Mouse (Mus musculus) limb, embryonic 10.5 days (tissue): Measurements from ENCODE around the gene Prr12. TPM values are rescaled to one million over a fixed set of nuclear protein-coding genes. Genes with fewer than 3 reads are reported as not detected.

Source experiments
- DNase-seq: peaks from one replicate; pipeline ENCODE4 v3.0.0-alpha.2; 2017; ENCODE audit warnings: low spot score
- H3K27ac ChIP-seq: fragments of 300-500 bp; sonication (generic); 2 replicates; pipeline ENCODE4 v1.5.1; 2016; ENCODE audit warnings: mild to moderate bottlenecking
- H3K27me3 ChIP-seq: fragments of 300-500 bp; sonication (generic); 2 replicates; pipeline ENCODE4 v1.6.1; 2016; ENCODE audit warnings: low read depth, mild to moderate bottlenecking; ENCODE audit not compliant: poor library complexity, severe bottlenecking
- H3K36me3 ChIP-seq: fragments of 300-500 bp; sonication (generic); 2 replicates; pipeline ENCODE4 v1.6.1; 2016; ENCODE audit warnings: mild to moderate bottlenecking, moderate library complexity
- H3K4me1 ChIP-seq: fragments of 300-500 bp; sonication (generic); 2 replicates; pipeline ENCODE4 v1.6.1; 2016
- H3K4me3 ChIP-seq: fragments of 300-500 bp; sonication (generic); 2 replicates; pipeline ENCODE4 v1.5.1; 2016; ENCODE audit warnings: mild to moderate bottlenecking, moderate library complexity
- H3K9me3 ChIP-seq: fragments of 300-500 bp; sonication (generic); replicated peaks from 2 replicates; pipeline ENCODE4 v1.6.1; 2016; ENCODE audit warnings: mild to moderate bottlenecking
- WGBS: fragments of 180-500 bp; shearing (Covaris S2); methylation state at CpG from one replicate; pipeline ENCODE4 v1.1.7; 2016; 5-methylcytosine and 5-hydroxymethylcytosine counted together
- polyA plus RNA-seq: library from polyadenylated mRNA; unstranded; fragments of >200 nt; fragmentation: Nextera tagmentation; extraction: Ambion mirVana; gene quantifications from 2 replicates; pipeline ENCODE4 v1.2.1, GENCODE M21; 2016

Prr12 gene
- polyA plus RNA-seq, 1 experiment from 2014 or later = 18.1 TPM

DNA sequence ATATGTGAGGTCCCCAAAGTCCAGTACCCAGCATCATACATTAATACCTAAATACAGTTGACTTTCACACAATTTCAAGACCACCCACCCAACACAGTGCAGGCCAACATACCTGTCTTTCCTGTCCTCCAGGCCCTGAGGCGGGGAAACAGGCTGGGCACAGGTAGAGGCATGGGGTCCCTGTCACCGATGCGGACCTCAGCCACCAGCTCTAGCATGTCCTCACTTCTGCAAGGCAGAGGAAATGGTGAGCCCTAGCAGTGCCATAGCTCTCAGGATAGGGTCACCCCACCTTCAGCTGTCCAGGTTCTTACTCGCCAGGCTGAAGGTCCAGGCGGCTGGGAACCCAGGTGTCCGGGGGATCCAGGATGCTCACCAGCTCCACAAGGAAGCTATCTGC is 40.7 kb downstream of the Prr12 start:
- 97% methylated on average over 6 of the region's 6 CpGs for WGBS
- peaks cover 21% of the 10 kb centered on the region for H3K4me1 ChIP-seq
- H3K27me3 ChIP-seq = no peaks in the 10 kb centered on the region
- DNase-seq = no peak
- peak overlapping the region; percentile 0; the same call in 1 of the 2 replicates for H3K4me3 ChIP-seq
- no peak overlapping the region for H3K27ac ChIP-seq
- H3K9me3 ChIP-seq = no peaks in the 10 kb centered on the region
- peaks cover 71% of the 10 kb centered on the region for H3K36me3 ChIP-seq

DNA sequence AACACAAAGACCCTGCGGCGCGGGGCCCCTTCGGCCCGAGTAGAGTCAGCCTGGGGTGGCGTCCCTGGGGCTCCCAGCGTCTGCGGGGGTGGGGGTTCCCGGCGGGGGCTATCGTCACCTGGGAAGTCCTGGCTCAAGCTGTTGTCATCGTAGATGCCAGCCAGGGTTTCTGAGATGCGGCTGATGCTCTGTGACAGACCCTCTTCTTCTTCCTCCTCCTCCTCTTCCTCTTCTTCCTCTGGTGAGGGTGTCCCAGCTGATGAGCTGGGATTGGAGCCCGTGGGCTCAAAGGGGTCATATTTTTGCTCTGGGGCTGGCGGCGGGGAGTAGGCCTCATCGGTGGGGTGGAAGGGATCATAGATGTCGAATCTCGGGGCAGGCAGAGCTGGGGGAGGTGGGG is 44.3 kb downstream of the Prr12 start:
- WGBS = 95% methylated on average over 19 of the region's 19 CpGs
- no peaks in the 10 kb centered on the region for H3K27me3 ChIP-seq
- peaks cover 10% of the 10 kb centered on the region for H3K4me1 ChIP-seq
- no peak for DNase-seq
- no peaks in the 10 kb centered on the region for H3K9me3 ChIP-seq
- 0 out of 2 replicates have a peak overlapping the region, but pooled peaks have one; percentile 1 for H3K4me3 ChIP-seq
- H3K36me3 ChIP-seq = peaks cover 100% of the 10 kb centered on the region
- H3K27ac ChIP-seq = no peak overlapping the region

DNA sequence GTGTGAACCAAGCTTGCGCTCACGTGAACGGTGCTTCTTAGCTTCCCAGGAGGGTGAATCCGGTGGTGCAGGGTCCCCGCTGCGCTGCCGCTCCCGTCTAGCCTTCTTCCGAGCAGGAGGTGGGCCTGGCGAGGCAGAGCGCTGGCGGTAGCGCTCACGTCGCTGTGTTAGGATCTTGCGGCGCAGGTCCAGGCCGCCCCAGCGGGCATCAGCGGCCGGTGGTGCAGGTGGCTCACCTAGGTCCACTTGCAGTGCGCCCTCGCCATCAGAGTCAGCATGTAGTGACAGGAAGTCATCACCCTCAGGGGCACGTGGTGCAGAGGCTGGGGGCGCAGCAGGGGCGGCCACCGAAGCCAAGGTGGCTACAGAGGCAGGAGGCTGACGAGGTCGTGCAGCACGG is 44.8 kb downstream of the Prr12 start:
- Histone ChIP-seq H3K27me3 (no peaks in the 10 kb centered on the region), H3K9me3 (no peaks in the 10 kb centered on the region), H3K27ac (no peak overlapping the region), H3K4me3 (peak overlapping the region; percentile 1; the same call in 1 of the 2 replicates), H3K36me3 (peaks cover 100% of the 10 kb centered on the region), H3K4me1 (peaks cover 10% of the 10 kb centered on the region)
- 96% methylated on average over 30 of the region's 30 CpGs for WGBS
- no peak for DNase-seq

DNA sequence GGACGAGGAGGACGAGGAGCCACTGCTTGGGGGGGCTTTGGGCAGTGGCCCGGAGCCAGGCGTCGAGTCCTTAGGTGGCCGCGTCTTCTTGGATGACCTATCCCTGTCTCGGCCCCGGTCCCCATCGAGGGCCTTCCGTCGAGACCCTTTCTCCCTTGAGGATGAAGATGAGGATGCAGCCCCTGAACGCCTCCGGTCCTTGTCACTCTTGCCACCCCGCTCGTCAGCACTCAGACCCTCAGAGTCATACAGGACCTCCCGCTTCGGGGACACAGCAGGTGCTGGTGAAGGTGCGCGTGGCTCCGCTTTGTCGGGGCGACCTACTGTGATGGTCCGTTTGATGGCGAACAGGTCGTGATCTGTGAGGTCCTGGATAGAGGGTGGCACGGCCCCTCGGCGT is 45.5 kb downstream of the Prr12 start:
- no peak for DNase-seq
- Histone ChIP-seq H3K36me3 (peaks cover 100% of the 10 kb centered on the region), H3K4me1 (peaks cover 10% of the 10 kb centered on the region), H3K9me3 (no peaks in the 10 kb centered on the region), H3K27me3 (no peaks in the 10 kb centered on the region), H3K27ac (no peak overlapping the region), H3K4me3 (no peak overlapping the region)
- 94% methylated on average over 29 of the region's 29 CpGs for WGBS

DNA sequence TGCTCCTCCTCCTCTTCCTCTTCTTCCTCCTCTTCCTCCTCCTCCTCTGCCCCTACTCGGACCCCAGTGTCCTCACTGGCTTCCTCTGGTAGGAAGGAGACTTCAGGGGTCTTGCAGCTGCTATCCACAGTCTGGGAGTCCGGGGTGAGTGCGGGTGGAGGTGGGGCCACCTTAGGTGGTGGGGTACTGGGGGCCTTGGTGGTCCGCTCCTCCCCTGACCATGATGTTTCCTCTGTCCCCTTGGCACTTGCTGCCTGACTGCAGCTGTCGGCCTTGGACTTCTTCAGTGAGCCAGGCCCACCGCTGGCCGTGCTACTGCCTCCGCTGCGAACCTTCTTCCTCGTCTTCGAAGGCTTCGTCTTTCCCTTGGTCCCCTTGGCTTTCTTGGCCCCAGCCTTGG is 46.2 kb downstream of the Prr12 start:
- 92% methylated on average over 12 of the region's 12 CpGs for WGBS
- Histone ChIP-seq H3K27me3 (no peaks in the 10 kb centered on the region), H3K36me3 (peaks cover 100% of the 10 kb centered on the region)

DNA sequence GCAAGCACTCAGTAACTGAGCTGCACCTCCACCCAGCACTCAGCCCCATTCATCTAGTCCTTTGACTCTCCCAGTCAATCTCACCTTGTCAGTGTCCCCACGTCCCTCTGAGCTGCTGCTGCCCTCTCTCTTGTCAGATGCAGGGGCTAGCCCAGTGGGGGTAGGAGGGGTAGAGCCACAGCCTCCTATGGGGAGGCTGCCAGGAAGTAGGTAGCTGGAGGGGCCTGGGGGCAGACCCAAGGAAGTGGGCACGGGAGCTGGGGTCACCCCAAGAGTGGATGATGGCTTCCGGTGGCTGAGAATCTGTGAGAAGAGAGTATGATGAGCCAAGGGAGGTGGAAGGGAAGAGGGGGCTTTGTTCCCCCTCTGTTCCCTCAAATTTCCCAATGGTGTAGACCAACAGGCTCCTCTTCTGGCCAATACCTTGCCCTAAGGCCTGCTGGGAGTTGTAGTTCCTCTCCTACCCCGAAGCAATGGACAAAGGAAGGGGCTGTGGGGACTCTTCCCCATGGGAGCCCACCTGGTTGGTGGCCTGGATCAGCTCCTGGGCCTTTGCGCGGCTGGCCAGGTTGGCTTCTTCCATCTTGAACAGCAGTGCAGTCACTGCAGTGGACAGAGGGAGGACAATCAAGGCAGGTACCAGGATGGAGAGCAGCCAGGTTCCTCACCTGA is 47.2 kb downstream of the Prr12 start:
- no peaks in the 10 kb centered on the region for H3K27me3 ChIP-seq
- DNase-seq = no peak
- peaks cover 13% of the 10 kb centered on the region for H3K4me1 ChIP-seq
- H3K9me3 ChIP-seq = no peaks in the 10 kb centered on the region
- peak overlapping the region; percentile 46; the same call in 1 of the 2 replicates for H3K27ac ChIP-seq
- no peak overlapping the region for H3K4me3 ChIP-seq
- H3K36me3 ChIP-seq = peaks cover 100% of the 10 kb centered on the region
- WGBS = 88% methylated on average over 6 of the region's 6 CpGs

More for the DNA sequence above, 46.2 kb downstream of the Prr12 start:
- Histone ChIP-seq H3K4me1 (peaks cover 10% of the 10 kb centered on the region), H3K4me3 (no peak overlapping the region), H3K27ac (no peak overlapping the region), H3K9me3 (no peaks in the 10 kb centered on the region)
- no peak for DNase-seq

DNA sequence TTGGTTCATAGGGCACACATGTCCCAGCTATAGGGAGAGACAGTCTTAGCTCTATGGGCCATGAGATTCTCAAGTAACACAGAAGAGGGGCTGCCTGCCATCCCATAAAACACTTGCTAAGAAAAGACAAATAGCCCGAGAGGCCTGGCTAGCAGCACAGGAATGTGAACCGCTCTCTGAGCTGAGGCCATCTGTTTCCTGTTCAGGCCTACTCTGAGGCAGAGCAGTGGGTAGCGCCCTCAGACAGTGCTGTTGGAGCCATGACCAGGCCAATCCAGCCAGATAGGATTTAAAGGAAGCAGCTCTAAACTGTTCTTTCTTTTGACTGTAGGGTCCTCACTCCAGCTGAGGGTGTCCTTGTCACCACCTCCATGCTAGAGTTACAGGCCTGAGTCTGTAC is 48.1 kb downstream of the Prr12 start:
- 55% methylated on average over 3 of the region's 3 CpGs for WGBS
- peak overlapping the region; percentile 32; the same call in 1 of the 2 replicates for H3K27ac ChIP-seq
- H3K9me3 ChIP-seq = no peaks in the 10 kb centered on the region

DNA sequence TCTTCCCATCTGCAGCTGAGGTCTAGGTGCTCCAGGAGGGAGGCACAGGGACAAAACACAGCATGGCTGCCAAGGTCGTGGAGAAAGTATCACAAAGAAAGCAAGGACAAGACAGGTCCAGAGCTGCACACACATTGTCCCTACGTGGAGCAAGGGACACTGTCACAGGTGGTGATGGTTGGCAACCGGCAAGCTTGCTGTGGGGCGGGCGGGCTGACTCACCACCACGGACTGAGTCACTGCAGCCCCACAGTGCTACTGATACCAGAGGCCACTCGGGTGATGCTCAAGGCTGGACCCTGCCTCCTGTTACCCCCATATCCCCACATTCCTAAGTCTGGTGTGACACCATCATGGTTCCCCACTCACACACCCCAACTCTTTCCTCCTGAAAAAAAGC is 50.2 kb downstream of the Prr12 start:
- Histone ChIP-seq H3K4me3 (no peak overlapping the region), H3K36me3 (peaks cover 80% of the 10 kb centered on the region), H3K9me3 (no peaks in the 10 kb centered on the region), H3K27ac (no peak overlapping the region), H3K27me3 (no peaks in the 10 kb centered on the region), H3K4me1 (peaks cover 35% of the 10 kb centered on the region)
- 94% methylated on average over 7 of the region's 7 CpGs for WGBS
- no peak for DNase-seq

More for the DNA sequence above, 48.1 kb downstream of the Prr12 start:
- Histone ChIP-seq H3K4me3 (0 out of 2 replicates have a peak overlapping the region, but pooled peaks have one; percentile 15), H3K36me3 (peaks cover 100% of the 10 kb centered on the region), H3K4me1 (peaks cover 22% of the 10 kb centered on the region), H3K27me3 (no peaks in the 10 kb centered on the region)
- no peak for DNase-seq

DNA sequence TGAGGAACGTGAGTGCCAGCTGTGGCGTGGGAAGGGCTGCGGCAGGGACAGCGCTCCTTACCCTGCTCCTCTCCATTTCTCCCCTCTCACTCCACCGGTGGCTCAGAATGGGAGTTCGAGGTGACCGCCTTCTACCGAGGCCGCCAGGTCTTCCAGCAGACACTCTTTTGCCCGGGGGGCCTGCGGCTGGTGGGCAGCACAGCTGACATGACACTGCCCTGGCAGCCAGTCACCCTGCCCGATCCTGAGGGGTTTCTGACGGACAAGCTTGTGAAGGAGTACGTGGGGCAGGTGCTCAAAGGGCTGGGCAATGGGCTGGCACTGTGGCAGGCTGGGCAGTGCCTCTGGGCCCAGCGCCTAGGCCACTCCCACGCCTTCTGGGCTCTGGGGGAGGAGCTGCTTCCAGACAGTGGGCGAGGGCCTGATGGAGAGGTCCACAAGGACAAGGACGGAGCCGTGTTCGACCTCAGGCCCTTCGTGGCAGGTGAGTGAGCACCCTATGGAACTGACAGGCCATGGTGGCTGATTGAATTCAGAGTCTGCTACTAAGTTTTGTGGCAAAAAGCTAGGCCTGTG is 52.1 kb downstream of the Prr12 start:
- Histone ChIP-seq H3K36me3 (peaks cover 69% of the 10 kb centered on the region), H3K27ac (no peak overlapping the region), H3K4me3 (peak overlapping the region; percentile 11), H3K4me1 (peaks cover 46% of the 10 kb centered on the region), H3K27me3 (no peaks in the 10 kb centered on the region), H3K9me3 (no peaks in the 10 kb centered on the region)
- WGBS = 87% methylated on average over 21 of the region's 21 CpGs
- no peak for DNase-seq

DNA sequence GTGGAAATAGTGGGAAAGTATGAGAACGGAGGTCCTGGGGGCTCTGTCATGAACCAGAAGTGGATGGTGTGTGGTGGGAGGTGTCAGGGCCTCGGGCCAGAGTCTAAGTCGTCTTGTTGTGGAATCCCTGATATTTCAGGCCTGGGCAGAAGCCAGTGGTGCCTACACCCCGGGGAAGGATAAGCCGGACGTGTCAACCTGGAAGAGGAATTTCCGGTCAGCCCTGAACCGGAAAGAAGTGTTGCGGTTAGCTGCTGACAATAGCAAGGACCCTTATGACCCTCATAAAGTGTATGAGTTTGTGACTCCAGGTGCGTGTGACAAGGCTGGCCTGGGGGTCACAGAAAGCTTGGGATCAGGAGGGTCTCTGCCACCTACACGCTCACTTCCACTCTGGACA is 52.9 kb downstream of the Prr12 start:
- Histone ChIP-seq H3K4me1 (peaks cover 44% of the 10 kb centered on the region), H3K36me3 (peaks cover 69% of the 10 kb centered on the region), H3K4me3 (no peak overlapping the region), H3K27ac (no peak overlapping the region), H3K27me3 (no peaks in the 10 kb centered on the region), H3K9me3 (no peaks in the 10 kb centered on the region)
- no peak for DNase-seq
- WGBS = 83% methylated on average over 11 of the region's 11 CpGs

DNA sequence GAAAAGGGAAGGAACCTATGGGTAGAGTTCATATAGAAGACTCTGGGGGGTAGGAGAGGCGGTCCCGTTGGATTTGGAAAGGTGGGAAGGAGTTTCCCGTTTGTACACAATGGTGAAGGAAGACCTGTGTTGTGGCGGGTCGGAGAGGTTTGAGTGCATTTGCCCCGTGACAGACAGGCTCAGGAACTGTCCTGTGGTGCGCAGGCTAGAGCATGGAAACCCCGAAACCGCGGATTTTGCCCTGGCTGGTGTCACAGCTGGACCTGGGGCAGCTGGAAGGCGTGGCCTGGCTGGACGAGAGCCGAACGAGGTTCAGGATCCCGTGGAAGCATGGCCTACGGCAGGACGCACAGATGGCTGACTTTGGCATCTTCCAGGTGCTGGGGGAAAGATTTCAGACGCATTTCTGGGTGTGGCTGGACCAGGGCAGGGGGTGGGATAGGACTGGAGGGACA is 54.2 kb downstream of the Prr12 start, which contains the start of gene Bcl2l12:
Gene Bcl2l12 (minus strand): TSS at position 212 of the 455 bp plus-strand sequence.
- peaks cover 38% of the 10 kb centered on the region for H3K4me1 ChIP-seq
- H3K36me3 ChIP-seq = peaks cover 69% of the 10 kb centered on the region
- peak; percentile 69 for DNase-seq
- H3K9me3 ChIP-seq = no peaks in the 10 kb centered on the region
- WGBS = 4% methylated on average over 18 of the region's 18 CpGs
- peak within 1 kb of the TSS; percentile 75 for H3K4me3 ChIP-seq
- peak within 1 kb of the TSS; percentile 91 for H3K27ac ChIP-seq
- H3K27me3 ChIP-seq = no peaks in the 10 kb centered on the region

DNA sequence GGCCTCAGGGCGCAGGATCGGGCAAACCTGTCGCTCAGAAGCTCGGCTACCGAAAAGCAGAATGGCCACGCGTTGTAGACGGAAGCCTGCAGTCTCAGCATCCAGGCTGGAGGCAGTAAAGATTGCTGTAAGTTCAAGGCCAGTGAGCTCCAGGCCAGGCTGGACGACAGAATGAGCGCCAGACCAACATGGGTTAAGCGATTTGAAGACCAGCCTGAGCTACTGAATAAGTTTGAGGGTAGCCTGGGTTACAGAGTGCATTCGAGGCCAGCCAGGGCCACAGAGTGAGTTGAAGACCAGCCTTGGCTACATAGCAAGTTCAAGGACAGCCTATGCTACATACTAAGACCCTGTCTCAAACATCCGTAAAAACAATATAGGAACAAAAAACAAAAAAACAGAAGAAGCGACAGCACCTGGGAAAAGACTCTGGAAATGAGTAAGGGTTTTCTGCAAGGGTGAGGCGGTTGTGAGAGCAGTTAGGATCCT is 54.7 kb downstream of the Prr12 start:
- H3K4me3 ChIP-seq = peak overlapping the region; percentile 75
- peak overlapping the region; percentile 91 for H3K27ac ChIP-seq
- no peaks in the 10 kb centered on the region for H3K9me3 ChIP-seq
- H3K27me3 ChIP-seq = no peaks in the 10 kb centered on the region
- no peak for DNase-seq
- peaks cover 69% of the 10 kb centered on the region for H3K36me3 ChIP-seq
- H3K4me1 ChIP-seq = peaks cover 38% of the 10 kb centered on the region
- 5% methylated on average over 15 of the region's 15 CpGs for WGBS

DNA sequence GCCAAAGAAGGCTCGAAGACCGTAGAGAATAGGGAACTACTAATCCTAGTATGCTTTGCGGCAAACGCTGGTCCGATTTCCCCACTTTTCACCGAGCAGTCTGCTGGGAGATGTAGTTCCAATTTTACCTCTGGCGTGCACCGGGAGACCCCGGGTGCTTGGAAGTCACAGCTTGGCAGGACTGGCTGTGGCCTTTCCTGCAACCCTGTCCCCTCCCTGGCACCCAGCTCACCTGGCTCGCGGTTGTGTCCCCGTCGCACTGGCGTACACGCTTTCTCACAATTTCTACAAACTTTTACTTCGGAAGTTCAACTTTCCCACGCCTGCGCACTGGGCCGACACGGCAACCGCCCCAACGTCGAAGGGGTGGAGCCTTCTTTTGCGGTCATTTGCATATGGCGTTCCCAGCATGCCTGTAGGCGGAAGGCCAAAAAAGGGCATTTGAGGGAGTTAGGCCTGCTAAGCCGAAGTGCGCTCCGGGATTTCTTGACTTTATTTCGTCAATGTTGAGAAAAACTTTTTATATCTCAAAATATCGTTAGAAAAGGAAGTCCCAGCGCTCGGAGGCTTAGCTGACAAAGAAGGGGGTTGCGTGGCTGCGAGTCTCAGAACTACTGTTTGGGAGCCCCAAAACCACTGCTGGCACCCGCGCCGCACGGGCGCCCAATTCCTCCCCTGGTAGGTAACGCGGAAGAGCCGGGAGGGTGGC is 55.3 kb downstream of the Prr12 start, which contains the start of gene Irf3:
Gene Irf3 (plus strand): TSS at position 418 of the 709 bp plus-strand sequence.
- H3K9me3 ChIP-seq = no peaks in the 10 kb centered on the region
- under 1% methylated on average over 43 of the region's 43 CpGs for WGBS
- no peaks in the 10 kb centered on the region for H3K27me3 ChIP-seq
- peak within 1 kb of the TSS; percentile 91 for H3K27ac ChIP-seq
- peaks cover 38% of the 10 kb centered on the region for H3K4me1 ChIP-seq
- peak; percentile 95 for DNase-seq
- peaks cover 69% of the 10 kb centered on the region for H3K36me3 ChIP-seq
- peak within 1 kb of the TSS; percentile 75 for H3K4me3 ChIP-seq
